Mouse (Mus musculus) hematopoietic stem cell, adult 5-6 weeks (primary cell): ENCODE measurements at regions not wholly inside any gene's neighbourhood (a gene's known extent, or its start where the extent isn't known, plus 50 kb on each side); places are given as distances from the start of the nearest gene placed in this dataset.

Experiments
- ATAC-seq, 2 experiments: fragments of 125-278 bp in 1 of 2; replicated peaks in 1 of 2; 2 replicates each; pipeline ENCODE4 v1.8.0; 2016 to 2017; ENCODE audit warnings: inconsistent platforms in 2 of 2, mild to moderate bottlenecking in 2 of 2, moderate number of reproducible peaks in 2 of 2, low read depth in 1 of 2, moderate TSS enrichment in 1 of 2; ENCODE audit not compliant: low FRiP score in 2 of 2, poor library complexity in 2 of 2, severe bottlenecking in 2 of 2, insufficient read depth in 1 of 2, low TSS enrichment in 1 of 2

- no peak for ATAC-seq
Observed at GRCm38 (mm10) chr11:82602250-82602649, 161.9 kb downstream of the Cct6b start.

GRCm38 (mm10) chr11:82600151-82600550, 164.0 kb downstream of the Cct6b start:
- no peak for ATAC-seq

- ATAC-seq, result no peak
Observed at GRCm38 (mm10) chr11:82597757-82598156, 166.4 kb downstream of the Cct6b start.

- ATAC-seq, result no peak
Observed at GRCm38 (mm10) chr11:82596801-82597200, 167.3 kb downstream of the Cct6b start.

- no peak for ATAC-seq
Observed at GRCm38 (mm10) chr11:82589761-82590160, 174.4 kb downstream of the Cct6b start.

GRCm38 (mm10) chr11:82588744-82589143, 175.4 kb downstream of the Cct6b start:
- ATAC-seq, result no peak

- no peak for ATAC-seq
Observed at GRCm38 (mm10) chr11:82579841-82580415, 184.2 kb downstream of the Cct6b start.

GRCm38 (mm10) chr11:82576019-82576418, 187.3 kb downstream of the Tmem132e start:
- ATAC-seq, result no peak

GRCm38 (mm10) chr11:82573126-82573525, 184.4 kb downstream of the Tmem132e start:
- no peak for ATAC-seq

GRCm38 (mm10) chr11:82571525-82571924, 182.8 kb downstream of the Tmem132e start:
- ATAC-seq, result no peak

GRCm38 (mm10) chr11:82569819-82570218, 181.1 kb downstream of the Tmem132e start:
- no peak for ATAC-seq

GRCm38 (mm10) chr11:82568219-82568676, 179.5 kb downstream of the Tmem132e start:
- ATAC-seq, result no peak

- no peak for ATAC-seq
Observed at GRCm38 (mm10) chr11:82567014-82567685, 178.4 kb downstream of the Tmem132e start.

GRCm38 (mm10) chr11:82566092-82566491, 177.4 kb downstream of the Tmem132e start:
- peak; percentile 42 to 63; a peak in 3 of 4 replicates for ATAC-seq

GRCm38 (mm10) chr11:82564181-82564580, 175.5 kb downstream of the Tmem132e start:
- no peak for ATAC-seq

- peak; percentile 90 to 93 for ATAC-seq
Observed at GRCm38 (mm10) chr11:82542028-82542427, 153.3 kb downstream of the Tmem132e start.

GRCm38 (mm10) chr11:82541376-82541775, 152.7 kb downstream of the Tmem132e start:
- peak; percentile 3 to 4; a peak in 1 of 4 replicates for ATAC-seq

- ATAC-seq, result no peak
Observed at GRCm38 (mm10) chr11:82537931-82538330, 149.2 kb downstream of the Tmem132e start.
